Mouse (Mus musculus): Measurements from ENCODE around the gene Methig1.
A peak's percentile ranks its signal among the peaks of the same experiment; 100 is the strongest.
"Not testable (repeated sequence)": the region's sequence is repeated elsewhere in the genome, so short reads cannot be mapped to it uniquely, and the experiment has no call there.

Methig1 gene

DNA sequence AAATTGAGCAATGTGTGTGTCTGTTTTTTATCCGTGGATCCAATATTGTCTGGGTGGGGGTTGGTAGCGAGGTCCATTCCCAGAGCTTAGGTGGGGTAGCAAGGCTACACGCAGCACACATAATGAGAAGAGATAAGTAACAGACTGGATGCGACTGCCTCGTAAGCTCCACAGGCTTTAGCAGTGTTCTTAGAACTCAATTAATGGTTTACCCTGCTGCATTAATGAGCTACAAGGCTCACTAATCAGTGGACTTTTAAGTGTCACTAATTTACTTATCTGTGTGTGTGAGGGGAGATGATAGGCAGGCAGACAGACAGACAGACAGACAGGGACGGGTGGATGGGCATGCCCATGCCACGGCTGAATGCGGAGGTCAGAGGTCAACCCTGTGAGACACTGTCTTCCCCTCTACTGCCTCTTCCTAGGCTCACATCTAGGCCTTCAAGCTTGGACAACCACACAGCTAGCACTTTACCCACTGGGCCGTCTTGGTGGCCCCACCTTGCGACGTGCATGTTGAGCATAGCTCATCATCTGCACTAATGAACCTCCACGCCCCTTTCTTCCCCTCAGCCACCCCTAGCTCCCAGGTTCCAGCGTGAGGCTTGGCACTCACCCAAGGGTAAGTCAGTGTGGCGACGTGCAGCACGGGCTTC lies 47.8 kb downstream of the Methig1 start:
- DNase-seq (ENCODE audit: low spot score) = no peak

DNA sequence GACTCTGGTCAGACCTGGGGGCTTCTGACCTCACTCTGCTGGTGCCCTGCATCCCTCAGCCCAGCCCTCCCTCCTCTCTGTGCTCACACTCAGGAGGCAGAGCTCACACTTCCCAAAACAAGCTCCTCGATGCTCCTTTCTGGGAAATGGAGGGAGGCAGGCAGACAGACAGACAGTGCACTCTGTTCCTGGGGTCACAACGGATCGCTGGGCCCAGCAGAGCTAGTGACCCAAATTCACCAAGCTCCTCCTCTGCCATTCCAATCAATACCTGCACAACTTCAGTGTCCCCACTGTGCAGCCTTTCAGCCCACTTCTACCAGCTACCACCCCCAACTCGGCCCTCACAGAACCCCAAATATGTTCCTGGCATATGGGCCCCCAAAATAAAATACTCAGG lies 48.9 kb downstream of the Methig1 start:
- no peak for DNase-seq (ENCODE audit: low spot score)

DNA sequence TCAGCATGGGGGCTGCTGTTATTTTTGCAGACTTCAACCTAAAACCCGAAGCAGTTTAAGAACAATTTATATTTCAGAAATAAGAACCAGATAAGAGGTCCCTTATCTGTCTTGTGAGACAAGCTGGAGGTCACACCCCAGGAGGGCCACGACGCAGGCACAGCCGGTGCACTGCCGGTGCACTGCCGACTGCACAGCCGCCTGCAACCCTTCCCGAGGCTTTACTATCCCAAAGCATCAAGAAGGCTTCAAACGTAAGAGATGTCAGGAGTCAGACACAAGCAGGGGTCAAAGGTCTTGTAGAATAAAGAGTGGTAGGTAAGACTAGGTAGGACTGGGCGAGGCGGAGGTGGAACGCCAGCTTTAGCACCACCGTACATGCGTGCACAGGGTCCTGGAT lies 49.4 kb downstream of the Methig1 start:
- DNase-seq (ENCODE audit: low spot score) = no peak

DNA sequence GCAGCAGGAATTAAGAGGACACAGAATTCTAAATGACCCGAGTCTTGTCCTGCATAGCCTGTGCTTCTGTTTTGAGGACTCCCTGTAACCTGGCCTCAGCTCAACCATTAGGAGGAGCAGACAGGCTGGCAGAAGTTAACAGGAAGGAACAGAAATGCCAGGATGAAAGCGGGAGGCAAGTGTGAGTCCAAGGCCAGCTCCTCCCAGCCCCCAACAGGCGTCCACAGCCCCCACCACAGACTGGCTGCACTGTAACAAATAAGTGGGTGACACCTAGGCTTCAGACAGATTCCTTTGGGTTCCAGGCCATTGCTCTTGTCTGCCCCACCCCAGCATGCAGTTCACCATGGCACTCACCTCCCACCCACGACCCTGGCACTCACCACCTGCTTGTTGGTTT lies 49.8 kb downstream of the Methig1 start:
- DNase-seq (ENCODE audit: low spot score) = no peak

DNA sequence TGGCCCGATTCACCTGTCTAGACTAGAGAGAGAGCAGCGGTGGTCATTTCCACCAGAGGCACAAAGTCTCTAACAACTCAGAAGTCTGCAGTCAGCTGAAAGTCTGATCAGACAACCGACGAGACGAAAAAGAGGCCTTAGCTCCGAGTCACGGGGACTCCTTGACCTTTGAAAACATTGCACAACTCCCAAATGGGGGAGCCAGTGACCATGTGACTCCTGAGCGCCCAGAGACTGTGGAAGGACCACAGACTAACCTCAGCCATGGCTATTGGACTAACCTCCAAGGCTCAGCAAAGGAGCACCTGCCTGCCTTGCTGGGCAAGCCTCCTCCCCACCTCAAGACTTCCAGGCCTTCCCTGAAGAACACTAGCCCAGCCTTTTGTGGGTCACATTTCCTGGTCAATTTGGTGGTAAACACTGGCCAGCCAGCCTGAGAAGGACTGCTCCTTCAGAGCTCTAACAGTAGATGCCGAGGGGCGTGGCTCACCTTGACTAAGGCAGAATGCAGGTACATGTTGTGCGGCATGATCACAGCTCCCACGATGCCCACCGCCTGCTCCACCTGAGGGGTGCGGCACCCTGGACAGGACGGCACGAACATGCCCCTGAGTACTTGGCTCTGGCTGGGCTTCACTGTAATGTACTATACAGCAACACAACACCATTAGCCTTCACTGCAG lies 50.5 kb downstream of the Methig1 start:
- peak; percentile 55 for DNase-seq (ENCODE audit: low spot score)

DNA sequence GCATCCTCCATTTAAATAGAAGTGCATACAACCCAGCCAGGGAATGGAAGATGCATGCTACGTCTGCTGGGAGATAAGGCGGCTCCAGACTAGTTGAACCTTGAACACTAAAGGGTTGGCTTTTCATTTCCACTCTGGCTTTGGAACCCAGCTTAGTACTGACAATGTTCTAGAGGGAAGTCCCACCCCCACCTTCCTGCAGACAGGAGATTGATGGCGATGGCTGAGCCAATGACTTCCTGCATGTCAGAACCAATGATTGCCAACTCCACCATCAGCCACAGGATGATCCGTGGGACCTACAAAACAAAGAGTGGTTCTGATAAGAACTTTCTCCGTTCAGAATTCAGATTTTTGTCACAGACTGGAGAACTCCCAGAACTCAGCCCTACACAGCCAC lies 53.1 kb downstream of the Methig1 start:
- DNase-seq (ENCODE audit: low spot score) = no peak

DNA sequence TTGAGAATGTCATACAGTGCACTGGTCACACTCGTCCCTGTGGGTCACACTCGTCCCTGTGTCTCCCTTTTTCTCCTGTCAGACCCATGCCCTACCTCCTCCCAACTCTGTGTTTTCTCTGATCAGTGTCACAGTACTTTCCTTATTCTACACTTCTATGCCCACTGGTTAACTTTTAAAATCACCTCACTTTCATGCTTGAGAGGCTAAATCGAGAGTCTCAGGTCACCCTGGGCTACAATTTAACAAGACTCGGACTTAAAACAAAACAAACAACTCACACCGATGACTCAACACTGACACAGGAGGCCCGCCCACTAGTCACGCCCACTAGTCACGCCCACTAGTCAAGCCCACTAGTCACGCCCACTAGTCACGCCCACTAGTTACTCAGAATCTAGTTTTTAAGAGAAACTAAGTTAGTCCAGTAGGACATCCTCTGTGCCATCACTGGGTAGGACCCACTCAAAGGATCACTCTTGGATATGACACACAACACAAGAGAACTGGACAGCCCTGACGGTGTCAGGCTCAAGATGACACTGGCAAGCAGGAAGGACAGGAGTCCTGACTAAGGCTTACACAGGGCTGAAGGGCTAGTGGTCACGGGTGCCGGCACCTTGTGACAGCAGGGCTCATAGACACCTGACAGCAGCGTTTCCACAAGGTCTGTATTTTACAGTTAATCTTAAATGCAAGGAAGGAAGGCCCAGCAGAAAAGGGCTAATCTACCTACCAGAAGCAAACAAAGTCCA lies 58.1 kb downstream of the Methig1 start:
- no peak for DNase-seq (ENCODE audit: low spot score)

DNA sequence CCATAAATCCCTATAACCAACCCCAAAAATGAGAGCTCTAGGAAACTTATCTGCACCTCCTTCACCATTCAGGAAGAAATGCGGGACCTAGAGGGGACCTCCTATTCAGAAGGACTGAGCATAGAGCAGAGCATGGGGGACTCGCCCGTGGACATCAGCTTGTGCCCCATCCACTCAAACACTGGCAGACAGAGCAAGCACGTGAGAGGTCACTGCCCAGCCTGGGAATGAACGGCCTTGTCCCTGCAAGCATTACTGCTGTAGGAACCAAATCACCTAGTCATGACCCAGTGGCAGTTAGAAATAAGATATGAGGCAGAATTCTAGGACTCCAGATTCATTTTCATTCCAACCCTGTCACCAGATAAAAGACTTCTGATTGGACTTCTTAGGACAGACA lies 58.8 kb downstream of the Methig1 start:
- no peak for DNase-seq (ENCODE audit: low spot score)

DNA sequence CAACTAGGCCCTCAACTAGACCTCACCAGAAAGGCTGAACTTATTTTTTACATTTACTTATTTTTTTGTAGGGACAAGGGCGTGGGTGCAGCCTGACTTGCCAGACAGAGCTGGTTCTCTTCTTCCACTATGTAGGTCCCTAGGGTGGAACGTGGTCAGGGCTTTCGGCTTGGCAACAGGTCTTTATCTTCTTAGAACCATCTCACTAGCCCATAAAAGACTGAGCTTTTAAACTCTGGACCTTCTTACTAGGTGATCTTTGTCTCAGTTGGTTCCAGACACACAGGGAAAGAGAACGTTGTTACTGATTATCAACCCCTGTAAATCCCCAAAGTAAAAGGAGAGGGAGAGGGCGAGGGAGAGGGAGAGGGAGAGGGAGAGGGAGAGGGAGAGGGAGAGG lies 60.4 kb downstream of the Methig1 start:
- no peak for DNase-seq (ENCODE audit: low spot score)

DNA sequence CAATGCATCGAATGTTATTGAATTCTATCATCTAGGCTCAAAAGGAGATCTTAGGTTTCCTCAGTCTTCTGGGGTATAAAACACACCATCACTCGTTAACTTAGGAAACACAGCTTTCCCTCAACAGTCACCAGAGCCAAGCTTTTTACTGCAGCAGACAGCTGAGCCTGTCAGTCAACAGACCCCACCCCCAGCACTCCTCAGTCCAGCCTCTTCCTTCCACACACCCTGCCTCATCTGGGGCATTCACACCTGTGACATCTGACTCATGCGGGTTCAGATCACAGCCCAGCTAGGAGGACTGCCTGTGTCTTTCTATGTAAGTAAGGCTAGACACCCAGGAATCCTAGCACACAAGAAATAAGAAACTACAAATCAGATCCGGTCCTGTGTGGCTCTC lies 61.1 kb downstream of the Methig1 start:
- DNase-seq (ENCODE audit: low spot score) = no peak

DNA sequence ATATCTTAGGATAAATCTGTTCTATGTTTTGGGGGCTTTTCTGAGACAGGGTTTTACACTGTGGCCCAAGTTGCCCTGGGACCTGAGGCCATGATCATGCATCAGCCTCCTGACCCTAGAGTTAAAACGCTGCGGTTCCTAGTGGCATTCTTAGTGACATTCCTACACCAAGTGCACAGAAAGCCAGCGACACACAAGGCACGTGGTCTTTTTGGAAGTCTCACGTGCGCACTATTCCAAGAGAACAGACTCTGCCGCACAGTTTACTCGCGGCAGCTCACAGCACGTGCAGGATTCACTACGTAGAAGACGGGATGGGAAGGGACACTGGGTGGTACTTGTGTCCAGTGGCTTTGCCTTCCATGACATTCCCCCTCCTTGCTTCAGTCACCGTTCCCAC lies 62.0 kb downstream of the Methig1 start:
- DNase-seq (ENCODE audit: low spot score) = no peak

DNA sequence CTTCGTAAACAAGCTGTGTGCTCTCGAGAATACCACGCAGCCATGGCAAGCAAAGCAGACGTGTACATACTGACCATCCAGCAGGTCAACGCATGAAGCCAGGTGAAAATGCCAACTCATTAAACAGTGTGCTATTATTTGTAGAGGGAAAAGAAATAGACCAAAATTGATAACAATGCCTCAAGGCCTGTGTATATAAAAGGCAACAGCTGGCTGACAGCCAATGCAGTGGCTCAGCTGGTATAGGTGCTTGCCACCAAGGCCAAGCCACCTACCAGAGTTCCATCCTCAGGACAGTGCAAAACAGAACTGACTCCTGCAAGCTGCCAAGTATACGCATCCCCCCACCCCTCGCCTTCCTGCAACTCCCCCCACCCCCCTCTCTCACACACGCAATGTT lies 62.7 kb downstream of the Methig1 start:
- peak; percentile 59 for DNase-seq (ENCODE audit: low spot score)

DNA sequence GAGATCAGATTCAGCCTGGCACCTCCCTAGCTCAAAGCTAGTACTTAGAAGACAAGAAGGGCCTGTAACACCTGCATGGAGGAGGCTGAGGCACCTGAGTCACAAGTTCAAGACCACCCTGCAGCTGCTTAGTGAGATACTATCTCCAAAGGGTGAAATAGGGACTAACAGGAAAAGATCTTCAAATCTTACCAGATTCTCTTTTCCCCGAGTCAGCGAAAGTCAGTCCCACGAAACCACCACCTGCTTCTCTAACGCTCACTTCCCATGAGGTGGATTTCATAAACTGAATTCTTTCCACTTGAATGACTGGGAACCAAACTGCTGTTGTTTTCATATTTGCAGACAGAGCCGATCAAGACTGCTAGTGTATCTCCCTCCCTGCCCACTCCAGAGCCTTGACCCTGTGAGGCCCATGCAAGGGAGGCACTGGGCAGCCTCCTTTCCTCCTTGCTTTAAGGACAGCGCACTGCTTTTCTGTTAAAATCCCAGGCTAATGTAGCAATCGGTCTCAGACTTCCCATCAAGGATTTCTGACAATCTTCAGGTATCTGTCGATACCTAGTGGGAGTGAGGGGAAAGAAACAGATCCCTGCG lies 65.0 kb downstream of the Methig1 start:
- no peak for DNase-seq (ENCODE audit: low spot score)

DNA sequence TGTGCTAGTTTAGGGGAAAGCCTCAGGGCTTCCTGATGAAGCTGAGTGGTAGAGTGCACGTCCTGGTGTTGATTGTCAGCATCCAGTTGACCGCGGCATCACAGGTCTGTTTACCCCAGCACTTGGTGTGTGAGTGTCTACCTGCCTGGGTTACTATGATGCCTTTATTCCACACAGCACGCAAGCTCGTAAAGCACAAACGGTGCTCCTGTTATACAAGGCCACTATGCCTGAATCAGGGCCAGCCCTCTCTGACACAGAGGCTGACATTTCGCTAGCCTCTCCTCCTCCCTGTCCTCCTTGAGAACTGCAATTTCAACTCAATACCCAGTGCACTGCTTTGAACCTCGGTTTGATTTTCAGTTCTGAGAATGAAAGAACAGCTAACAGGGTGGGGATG lies 66.4 kb downstream of the Methig1 start:
- DNase-seq (ENCODE audit: low spot score) = no peak

DNA sequence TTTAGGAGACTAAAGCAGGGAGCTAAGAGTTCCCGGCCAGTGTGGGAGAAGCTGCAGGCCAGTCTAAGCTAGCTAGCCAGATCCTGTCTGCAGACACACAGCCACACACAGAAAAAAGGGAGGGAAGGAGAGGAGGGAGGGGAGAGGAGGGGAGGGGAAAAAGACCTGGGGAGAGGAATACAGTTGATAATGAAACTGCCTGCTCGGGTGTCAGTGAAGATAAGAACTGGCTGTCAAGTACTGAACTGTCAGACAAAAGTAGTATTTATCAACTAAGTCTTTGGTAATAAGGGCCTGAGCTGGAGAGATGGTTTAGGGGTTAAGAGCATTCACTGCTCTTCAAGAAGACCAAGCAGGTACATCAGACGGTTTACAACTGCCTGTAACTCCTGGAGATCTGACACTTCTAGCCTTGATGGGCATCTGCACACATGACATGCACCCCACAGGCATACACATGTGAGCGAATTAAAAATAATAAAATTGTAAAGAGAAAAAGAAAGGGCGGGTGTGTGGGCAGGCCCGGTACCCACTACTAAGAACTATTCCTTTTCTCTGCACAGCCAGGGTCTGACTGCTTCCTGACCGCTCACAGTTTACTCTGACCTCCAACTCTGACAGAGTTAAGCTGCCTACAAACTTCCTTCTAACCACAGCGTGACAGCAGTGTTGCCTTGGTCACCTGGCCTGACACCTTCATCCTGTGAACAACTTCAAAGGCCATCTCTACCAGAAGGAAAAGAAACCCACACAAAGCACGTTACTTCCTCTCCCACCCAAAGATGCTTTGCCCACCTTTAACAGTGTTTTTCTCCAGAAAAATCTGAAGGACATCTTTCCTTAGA lies 67.2 kb downstream of the Methig1 start:
- no peak for DNase-seq (ENCODE audit: low spot score)

DNA sequence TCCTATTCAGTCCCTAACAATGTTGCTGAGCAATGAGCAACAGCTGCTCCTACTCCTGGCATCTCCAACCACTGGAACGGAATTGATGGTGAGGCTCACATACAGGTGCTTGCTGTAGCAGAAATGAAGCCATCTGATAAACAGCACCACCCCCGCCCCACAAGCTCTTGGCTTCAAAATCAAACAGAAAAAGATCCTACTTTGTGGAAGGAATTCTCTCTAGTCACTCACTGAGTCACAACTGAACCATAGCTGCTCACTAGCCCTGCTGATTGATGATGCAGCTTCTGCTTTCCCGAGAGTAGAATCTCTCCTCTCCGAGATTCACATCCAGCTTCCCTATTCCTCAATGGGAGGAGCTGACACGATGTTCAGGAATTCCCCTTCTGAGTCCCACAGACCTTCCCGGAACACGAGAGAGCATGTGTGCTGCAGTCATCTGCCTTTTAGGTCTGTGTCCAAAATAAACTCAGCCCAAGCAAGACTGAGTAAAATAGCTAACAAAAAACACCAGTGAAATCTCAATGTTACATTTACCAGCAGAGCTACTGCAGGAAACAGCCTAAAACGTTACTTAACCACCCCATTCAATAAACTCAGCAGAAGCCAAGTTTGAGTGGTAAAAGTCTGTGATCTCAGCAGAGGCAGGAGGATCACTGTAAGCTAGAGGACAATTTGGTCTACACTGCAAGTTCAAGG lies 68.3 kb downstream of the Methig1 start:
- no peak for DNase-seq (ENCODE audit: low spot score)

DNA sequence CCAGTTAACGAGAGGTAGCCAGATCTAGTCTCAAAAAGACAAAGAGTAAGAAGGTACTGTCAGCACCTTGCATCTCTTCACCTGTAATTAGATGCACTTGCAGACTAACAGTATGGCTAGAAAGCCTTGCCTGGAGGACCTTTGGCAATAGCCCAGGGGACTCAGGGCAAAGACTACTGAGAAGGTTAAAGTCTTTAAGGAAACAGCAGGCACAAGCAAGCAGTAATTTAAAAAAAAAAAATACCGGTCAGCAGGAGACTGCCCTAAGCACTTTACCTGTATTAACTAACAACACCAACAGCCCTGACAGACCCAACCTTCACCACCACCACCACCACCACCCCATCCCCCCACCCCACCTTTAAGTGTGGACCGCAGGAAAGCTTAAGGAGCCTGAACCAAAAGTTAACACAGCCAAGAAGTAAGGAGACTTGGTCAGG lies 68.8 kb downstream of the Methig1 start, which contains the start of gene Gm5475:
TSS of gene Gm5475 (plus strand) at position 390 of the 440 bp plus-strand sequence.
- not testable (repeated sequence) for DNase-seq (ENCODE audit: low spot score)

DNA sequence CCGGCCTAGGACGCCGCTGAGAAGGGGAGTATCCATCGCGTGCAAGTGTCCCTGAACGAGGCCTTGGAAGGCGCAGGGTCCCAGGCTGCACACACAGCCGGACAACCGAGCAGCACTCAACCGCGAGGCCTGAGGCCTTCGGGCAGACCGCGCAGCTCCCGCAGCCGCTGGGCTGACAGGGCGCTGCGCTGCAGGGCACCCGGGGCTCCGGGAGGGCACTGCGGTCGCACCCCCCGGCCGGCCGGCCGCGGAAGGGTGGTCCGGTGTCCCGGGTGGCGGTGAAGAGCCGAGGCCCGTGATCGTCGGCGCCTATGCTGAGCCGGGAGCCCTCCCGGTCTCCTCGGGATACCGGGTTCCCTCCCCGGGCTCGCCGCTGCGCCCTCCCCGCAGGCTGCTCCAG lies 69.5 kb downstream of the Methig1 start:
- peak; percentile 65 for DNase-seq (ENCODE audit: low spot score)

DNA sequence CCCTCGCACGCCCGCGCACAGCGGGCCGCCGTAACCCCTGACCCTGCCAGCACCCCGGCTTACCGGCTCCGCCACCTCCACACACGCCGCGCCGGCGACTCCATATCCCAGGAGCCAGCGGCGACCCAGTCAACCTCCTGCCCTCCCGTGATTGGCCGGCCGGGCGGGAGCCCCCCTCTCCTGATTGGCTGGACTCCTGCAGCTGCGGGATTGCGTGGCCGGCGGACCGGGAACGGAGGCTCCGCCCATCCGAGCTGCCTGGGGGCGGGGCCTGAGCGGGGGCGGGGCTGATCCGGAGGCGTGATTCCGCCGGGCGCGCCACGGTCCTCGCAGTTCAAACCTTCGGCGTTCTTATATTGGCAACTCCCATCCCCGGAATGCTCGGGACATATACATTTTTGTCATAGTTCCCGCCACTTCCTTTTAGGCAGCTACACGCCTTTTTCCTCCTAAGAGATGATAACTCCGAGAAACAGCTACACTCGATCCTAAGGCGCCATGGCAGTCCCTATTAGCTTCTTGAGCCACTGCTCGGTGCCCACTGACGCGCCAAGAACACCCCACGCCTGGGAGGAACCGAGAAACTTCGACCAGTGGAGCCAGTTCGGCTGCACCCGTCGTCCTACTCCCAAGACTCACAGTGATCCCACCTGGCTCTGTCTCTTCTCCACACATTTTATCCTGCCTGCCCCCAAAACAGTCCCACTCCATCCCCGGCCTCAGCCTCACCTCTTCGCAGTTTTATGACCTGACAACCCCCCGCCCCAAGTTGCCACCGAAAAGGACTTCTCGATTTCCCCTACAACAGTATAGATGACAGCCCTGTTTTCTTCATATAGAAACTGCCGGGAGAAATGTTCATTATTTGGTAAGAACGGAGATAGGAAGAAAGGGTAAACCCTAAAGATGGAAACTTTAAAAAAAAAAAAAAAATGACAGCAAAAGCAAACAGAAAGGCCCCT lies 70.2 kb downstream of the Methig1 start:
- DNase-seq (ENCODE audit: low spot score) = peak; percentile 98

DNA sequence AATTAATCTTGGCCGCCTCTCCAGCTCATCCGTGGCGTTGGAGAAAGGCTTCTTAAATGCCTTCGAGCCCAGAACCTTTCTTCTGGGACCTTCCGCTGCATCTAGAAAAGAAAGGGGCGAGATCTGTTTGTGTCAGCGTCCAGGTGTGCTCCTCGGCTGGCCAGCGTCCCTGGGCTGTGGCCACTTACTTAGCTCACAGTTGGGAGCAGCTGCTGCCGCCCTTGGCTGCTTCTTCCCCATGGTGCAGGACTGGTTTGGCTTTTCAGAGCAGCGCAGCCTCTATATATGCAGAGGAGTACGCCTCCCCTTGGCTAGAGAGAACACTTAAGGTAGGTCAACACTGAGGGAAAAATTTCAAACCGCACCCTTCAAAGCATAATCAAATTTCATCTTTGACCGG lies 71.0 kb downstream of the Methig1 start:
- peak; percentile 69 for DNase-seq (ENCODE audit: low spot score)

Measured in testis, postnatal 10 days (tissue).